Mouse (Mus musculus) midbrain, embryonic 14.5 days (tissue): ENCODE data around the gene Grin2b. TPM values are rescaled to one million over a fixed set of nuclear protein-coding genes. Genes with fewer than 3 reads are reported as not detected.
"Not testable (repeated sequence)": the region's sequence is repeated elsewhere in the genome, so short reads cannot be mapped to it uniquely, and the experiment has no call there.

ENCODE experiments used
- ATAC-seq: fragments of 200-750 bp; cut with Nextera tagmentation; 2 replicates; pipeline ENCODE4 v1.8.0; 2017; ENCODE audit warnings: moderate number of reproducible peaks, moderate library complexity; ENCODE audit not compliant: low FRiP score, low TSS enrichment
- DNase-seq: peaks from one replicate; pipeline ENCODE4 v3.0.0-alpha.2; 2015
- H3K27ac ChIP-seq: fragments of 300-500 bp; sonication (generic); replicated peaks from 2 replicates; pipeline ENCODE4 v1.5.1; 2014; ENCODE audit warnings: mild to moderate bottlenecking, low read depth, low read length, moderate library complexity
- H3K27me3 ChIP-seq: fragments of 300-500 bp; sonication (generic); 2 replicates; pipeline ENCODE4 v1.6.1; 2014; ENCODE audit warnings: low read length, control low read depth, mixed read lengths; ENCODE audit not compliant: control insufficient read depth, insufficient read depth
- H3K36me3 ChIP-seq: fragments of 300-500 bp; sonication (generic); 2 replicates; pipeline ENCODE4 v1.6.1; 2014; ENCODE audit warnings: low read length, control low read depth; ENCODE audit not compliant: control insufficient read depth, insufficient read depth
- H3K4me1 ChIP-seq: fragments of 300-500 bp; sonication (generic); 2 replicates; pipeline ENCODE4 v1.6.1; 2014; ENCODE audit warnings: mild to moderate bottlenecking, antibody characterized with exemption, low read length, control low read depth; ENCODE audit not compliant: control insufficient read depth, insufficient read depth
- H3K4me2 ChIP-seq: fragments of 300-500 bp; sonication (generic); 2 replicates; pipeline ENCODE4 v1.6.1; 2014; ENCODE audit warnings: mild to moderate bottlenecking, low read length, moderate library complexity
- H3K4me3 ChIP-seq: fragments of 300-500 bp; sonication (generic); replicated peaks from 2 replicates; pipeline ENCODE4 v1.5.1; 2014; ENCODE audit warnings: low read depth, low read length
- H3K9ac ChIP-seq: fragments of 300-500 bp; sonication (generic); replicated peaks from 2 replicates; pipeline ENCODE4 v1.6.1; 2014; ENCODE audit warnings: mild to moderate bottlenecking, low read length, moderate library complexity
- H3K9me3 ChIP-seq: fragments of 300-500 bp; sonication (generic); 2 replicates; pipeline ENCODE4 v1.6.1; 2016; ENCODE audit warnings: low read length, control low read depth, mixed read lengths; ENCODE audit not compliant: control insufficient read depth
- WGBS: fragments of 180-500 bp; shearing (Covaris S2); extraction: QIAGEN DNeasy Blood & Tissue Kit; methylation state at CpG from one replicate; pipeline ENCODE4 v1.1.7; 2014; 5-methylcytosine and 5-hydroxymethylcytosine counted together
- polyA plus RNA-seq: library from polyadenylated mRNA; unstranded; fragments of >200 nt; fragmentation: Nextera tagmentation; extraction: Ambion mirVana; gene quantifications from 2 replicates; pipeline ENCODE4 v1.2.1, GENCODE M21; 2014

Gene Grin2b
- polyA plus RNA-seq, 1 experiment from 2014 or later: 41.1 TPM

DNA sequence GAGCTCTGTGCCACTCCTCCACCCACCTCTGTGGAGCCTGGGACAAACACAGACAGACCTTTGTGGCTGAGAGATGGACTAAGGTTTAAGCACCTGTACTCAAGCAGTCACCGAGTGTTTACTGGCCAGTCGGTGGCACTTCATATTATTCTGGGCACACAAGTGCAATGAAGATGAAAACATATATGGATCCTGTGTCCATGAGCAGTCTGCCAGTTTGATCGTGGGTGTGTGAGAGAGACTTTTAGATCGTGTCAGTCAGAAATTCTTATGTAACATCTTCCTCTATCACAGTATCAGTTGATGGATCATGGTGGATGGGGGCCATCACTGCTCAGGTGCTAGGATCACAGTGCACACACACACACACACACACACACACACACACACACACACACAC is 337.0 kb downstream of the Grin2b start:
- no peak for ATAC-seq
- DNase-seq: no peak

DNA sequence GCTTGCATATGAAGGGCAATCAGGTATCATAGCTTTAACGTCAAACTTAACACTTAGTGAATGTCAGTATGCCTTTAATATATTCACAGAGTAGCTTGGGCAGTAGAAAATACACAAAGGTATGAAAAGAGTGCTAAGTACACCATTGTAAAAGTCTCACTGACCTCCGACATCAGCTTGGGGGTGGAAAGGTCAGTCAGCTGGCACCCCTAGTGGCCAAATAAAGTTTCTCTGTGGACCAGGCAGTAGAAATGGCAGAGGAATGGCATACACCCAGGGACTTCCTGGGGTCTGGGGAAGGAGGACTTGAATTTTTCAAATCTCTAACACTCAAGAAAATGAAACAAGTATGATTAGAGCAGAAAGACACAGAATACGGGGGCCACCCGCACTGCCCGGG is 339.8 kb downstream of the Grin2b start:
- no peaks in the 10 kb centered on the region for H3K9me3 ChIP-seq
- no peak overlapping the region for H3K27ac ChIP-seq
- H3K9ac ChIP-seq: no peak overlapping the region
- WGBS: 69% methylated on average over 5 of the region's 5 CpGs
- no peak overlapping the region for H3K4me2 ChIP-seq
- H3K36me3 ChIP-seq: no peaks in the 10 kb centered on the region
- DNase-seq: no peak
- H3K27me3 ChIP-seq: no peaks in the 10 kb centered on the region
- no peak for ATAC-seq
- no peaks in the 10 kb centered on the region for H3K4me1 ChIP-seq
- no peak overlapping the region for H3K4me3 ChIP-seq

More for the DNA sequence above, 337.0 kb downstream of the Grin2b start:
- WGBS: 88% methylated on average over 4 of the region's 4 CpGs
- H3K27ac ChIP-seq: no peak overlapping the region
- no peak overlapping the region for H3K4me2 ChIP-seq
- no peaks in the 10 kb centered on the region for H3K4me1 ChIP-seq
- no peak overlapping the region for H3K4me3 ChIP-seq
- no peaks in the 10 kb centered on the region for H3K36me3 ChIP-seq
- no peaks in the 10 kb centered on the region for H3K27me3 ChIP-seq
- H3K9me3 ChIP-seq: no peaks in the 10 kb centered on the region
- H3K9ac ChIP-seq: no peak overlapping the region

DNA sequence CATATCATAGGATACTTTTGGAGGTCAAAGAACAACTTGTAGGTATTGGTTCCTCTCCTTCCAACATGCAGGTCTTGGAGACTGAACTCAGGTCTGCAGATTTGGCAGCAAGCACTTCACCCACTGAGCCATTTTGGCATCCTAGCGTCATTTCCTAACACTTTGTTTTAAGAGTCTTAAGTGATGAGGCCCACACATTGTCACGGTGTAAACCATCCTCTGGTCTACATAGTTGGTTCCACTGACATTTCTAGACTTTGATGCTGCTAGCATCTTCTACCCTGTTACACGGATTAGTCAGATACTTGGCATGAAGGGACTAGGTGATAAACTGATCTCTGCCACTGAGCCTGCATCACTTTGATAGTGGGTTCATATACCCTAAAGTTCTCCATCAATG is 341.3 kb downstream of the Grin2b start:
- DNase-seq (no peak), ATAC-seq (no peak)
- WGBS: 89% methylated on average over 3 of the region's 3 CpGs
- Histone ChIP-seq H3K27me3 (no peaks in the 10 kb centered on the region), H3K4me3 (no peak overlapping the region), H3K27ac (no peak overlapping the region), H3K36me3 (no peaks in the 10 kb centered on the region), H3K9me3 (no peaks in the 10 kb centered on the region), H3K4me1 (no peaks in the 10 kb centered on the region), H3K4me2 (no peak overlapping the region), H3K9ac (no peak overlapping the region)

DNA sequence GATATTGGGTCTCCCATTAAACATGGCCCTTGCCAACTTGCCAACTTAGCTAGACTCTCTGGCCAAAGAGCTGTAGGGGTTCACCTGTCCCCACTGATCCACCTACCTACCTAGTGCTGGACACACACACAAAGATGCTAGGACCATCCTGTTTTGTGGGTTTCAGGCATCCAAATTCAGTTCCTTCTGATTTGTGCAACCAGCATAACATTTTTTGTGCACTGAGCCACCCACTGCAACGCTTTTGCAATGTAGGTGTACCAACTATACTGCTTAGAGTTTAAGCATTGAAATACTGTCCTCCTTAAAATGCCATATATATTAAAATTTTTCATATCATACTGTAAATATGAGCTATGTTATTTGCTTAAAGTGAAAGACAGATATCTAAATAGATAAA is 342.3 kb downstream of the Grin2b start:
- H3K36me3 ChIP-seq: no peaks in the 10 kb centered on the region
- H3K27ac ChIP-seq: no peak overlapping the region
- H3K9ac ChIP-seq: no peak overlapping the region
- H3K9me3 ChIP-seq: no peaks in the 10 kb centered on the region
- no peak overlapping the region for H3K4me3 ChIP-seq
- no peak for DNase-seq
- no peak for ATAC-seq
- no peaks in the 10 kb centered on the region for H3K4me1 ChIP-seq
- no peaks in the 10 kb centered on the region for H3K27me3 ChIP-seq
- H3K4me2 ChIP-seq: no peak overlapping the region
- 88% methylated on average over 1 of the region's 1 CpGs for WGBS

DNA sequence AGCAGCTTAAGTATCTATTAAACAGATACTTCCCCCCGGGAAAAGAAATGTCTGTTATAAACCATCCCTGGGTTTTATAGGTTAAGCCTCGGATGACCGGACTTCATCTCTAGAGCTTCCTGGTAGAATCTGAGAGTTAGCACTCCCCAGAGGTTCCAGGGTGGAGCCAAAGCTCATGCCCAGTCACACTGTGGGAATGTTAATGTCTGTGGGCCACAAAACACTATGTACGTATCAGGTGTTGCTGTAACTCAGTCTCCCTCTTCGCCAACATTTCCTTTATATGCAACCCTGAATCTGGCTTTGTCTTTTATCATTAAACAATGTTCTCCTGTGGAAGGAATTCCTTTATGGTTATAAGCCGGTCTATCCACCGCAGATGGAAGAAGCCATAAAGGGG is 343.9 kb downstream of the Grin2b start:
- Histone ChIP-seq H3K4me1 (no peaks in the 10 kb centered on the region), H3K27me3 (no peaks in the 10 kb centered on the region)
- WGBS: 78% methylated on average over 7 of the region's 7 CpGs

DNA sequence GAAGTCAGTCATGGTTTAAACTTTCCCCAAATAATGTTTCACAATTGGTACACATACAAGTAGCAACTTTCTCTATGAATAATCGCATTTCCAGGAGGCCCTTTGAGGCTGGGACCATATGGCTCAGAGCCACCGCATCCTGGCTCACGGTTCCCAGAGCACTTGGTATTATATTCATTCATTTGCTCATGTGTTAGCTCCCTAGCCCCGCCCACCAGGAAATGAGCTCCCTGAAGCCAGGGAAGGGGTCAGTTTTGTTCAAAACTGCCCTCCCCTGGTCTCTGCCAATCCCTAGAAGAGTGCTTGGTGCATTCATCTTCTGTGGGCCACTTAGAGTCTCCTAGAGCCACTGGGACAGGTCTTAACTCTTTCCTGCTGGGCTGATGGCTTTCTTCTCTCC is 344.3 kb downstream of the Grin2b start:
- Histone ChIP-seq H3K4me1 (no peaks in the 10 kb centered on the region), H3K36me3 (no peaks in the 10 kb centered on the region), H3K9ac (no peak overlapping the region), H3K4me3 (no peak overlapping the region), H3K27me3 (no peaks in the 10 kb centered on the region), H3K27ac (no peak overlapping the region), H3K9me3 (no peaks in the 10 kb centered on the region), H3K4me2 (no peak overlapping the region)
- WGBS: 53% methylated on average over 4 of the region's 4 CpGs
- DNase-seq: no peak
- no peak for ATAC-seq

More for the DNA sequence above, 343.9 kb downstream of the Grin2b start:
- no peaks in the 10 kb centered on the region for H3K36me3 ChIP-seq
- H3K4me3 ChIP-seq: no peak overlapping the region
- H3K9ac ChIP-seq: no peak overlapping the region
- H3K4me2 ChIP-seq: no peak overlapping the region
- DNase-seq: no peak
- ATAC-seq: no peak
- no peak overlapping the region for H3K27ac ChIP-seq
- no peaks in the 10 kb centered on the region for H3K9me3 ChIP-seq

DNA sequence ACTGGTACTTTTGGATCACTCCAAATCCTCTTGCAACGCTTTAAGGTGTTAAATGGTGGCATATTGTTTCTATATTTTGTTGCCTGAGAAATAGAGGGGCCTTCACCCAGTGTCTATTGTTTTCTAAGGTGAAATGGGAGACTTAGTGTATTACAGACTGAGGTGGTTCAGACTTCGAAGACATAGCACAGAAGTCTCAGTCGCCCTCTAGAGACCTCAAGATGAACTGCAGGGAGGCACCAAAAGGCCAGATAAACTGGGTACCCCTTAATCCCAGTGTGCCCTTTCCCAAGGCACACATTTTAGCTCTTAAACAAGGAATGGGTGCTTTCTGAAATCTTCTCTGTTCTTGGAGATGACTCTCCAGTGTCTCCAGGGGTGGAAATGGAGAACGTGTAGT is 345.4 kb downstream of the Grin2b start:
- peak; percentile 80 for DNase-seq
- no peak overlapping the region for H3K9ac ChIP-seq
- no peaks in the 10 kb centered on the region for H3K9me3 ChIP-seq
- no peak overlapping the region for H3K4me3 ChIP-seq
- H3K27me3 ChIP-seq: no peaks in the 10 kb centered on the region
- no peaks in the 10 kb centered on the region for H3K36me3 ChIP-seq
- no peak for ATAC-seq
- 23% methylated on average over 4 of the region's 4 CpGs for WGBS
- no peaks in the 10 kb centered on the region for H3K4me1 ChIP-seq
- no peak overlapping the region for H3K4me2 ChIP-seq
- H3K27ac ChIP-seq: no peak overlapping the region

DNA sequence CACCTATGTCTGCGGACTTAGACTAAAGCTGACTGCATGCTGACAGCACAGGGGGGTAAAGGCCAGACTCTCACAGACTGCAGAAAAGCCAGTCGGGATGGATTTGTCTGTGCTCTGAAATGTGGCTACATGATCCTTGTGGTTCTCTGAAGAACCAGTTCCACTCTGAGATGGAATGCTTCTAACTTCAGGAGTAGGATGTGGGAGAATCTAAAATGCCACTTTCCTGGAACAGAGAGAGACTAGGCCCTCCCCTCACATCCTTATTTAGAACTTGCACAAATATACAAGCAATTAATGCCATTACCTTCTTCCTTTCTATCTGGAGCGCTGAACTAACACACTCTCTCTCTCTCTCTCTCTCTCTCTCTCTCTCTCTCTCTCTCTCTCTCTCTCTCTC is 346.0 kb downstream of the Grin2b start:
- Histone ChIP-seq H3K9me3 (no peaks in the 10 kb centered on the region), H3K36me3 (no peaks in the 10 kb centered on the region), H3K4me3 (no peak overlapping the region), H3K27me3 (no peaks in the 10 kb centered on the region), H3K27ac (no peak overlapping the region), H3K9ac (no peak overlapping the region), H3K4me1 (no peaks in the 10 kb centered on the region), H3K4me2 (no peak overlapping the region)
- WGBS: 91% methylated on average over 3 of the region's 3 CpGs
- ATAC-seq (no peak), DNase-seq (no peak)

DNA sequence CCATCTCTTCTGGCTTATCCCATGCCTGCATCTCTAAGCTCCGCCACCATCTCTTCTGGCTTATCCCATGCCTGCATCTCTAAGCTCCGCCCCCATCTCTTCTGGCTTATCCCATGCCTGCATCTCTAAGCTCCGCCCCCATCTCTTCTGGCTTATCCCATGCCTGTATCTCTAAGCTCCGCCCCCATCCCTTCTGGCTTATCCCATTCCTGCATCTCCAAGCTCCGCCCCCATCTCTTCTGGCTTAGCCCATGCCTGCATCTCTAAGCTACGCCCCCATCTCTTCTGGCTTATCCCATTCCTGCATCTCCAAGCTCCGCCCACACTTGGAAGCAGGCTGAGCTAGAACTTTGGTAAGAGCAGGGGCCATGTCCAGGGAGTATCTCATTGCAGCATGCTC is 346.5 kb downstream of the Grin2b start:
- not testable (repeated sequence) for ATAC-seq, H3K27ac ChIP-seq, DNase-seq, H3K4me1 ChIP-seq, H3K27me3 ChIP-seq, H3K9ac ChIP-seq, H3K36me3 ChIP-seq, H3K4me2 ChIP-seq, H3K4me3 ChIP-seq, H3K9me3 ChIP-seq
- WGBS: 96% methylated on average over 7 of the region's 7 CpGs
